20 mouse cellular contexts compared by ENCODE assay signal in the genomic region with DNA sequence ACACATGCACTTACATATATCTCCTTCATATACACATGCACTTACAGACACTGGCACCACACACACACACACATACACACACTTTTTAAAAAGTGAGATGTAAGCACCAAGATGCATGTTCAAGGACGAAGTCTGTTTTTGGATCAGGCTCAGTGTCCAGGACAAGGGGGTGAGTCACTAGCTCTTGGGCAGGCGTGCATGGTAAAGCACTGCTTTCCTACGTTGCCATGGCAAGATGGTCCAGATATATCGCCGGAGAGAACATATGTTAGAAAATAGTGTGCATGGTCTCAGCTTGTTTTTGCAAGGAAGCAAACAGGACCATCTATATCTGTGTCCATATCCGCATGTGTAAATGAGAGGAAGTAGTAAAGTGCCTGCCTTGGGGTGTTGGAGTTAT.
DNase-seq lines count a peak whose midpoint lies in the region; ATAC-seq lines count a peak whose summit lies in the region.
"Had no signal": no experiment of that assay in that cellular context is flagged by ENCODE, and none has a peak within 500 bp of the region (broad histone marks: within the 10 kb centered on the region; RNA-seq: fewer than 3 reads in every experiment).

No protein-coding gene starts in this region.

- peak; percentile 90 for ATAC-seq in frontal cortex, adult (ENCODE audit: low TSS enrichment)
- ATAC-seq: inflammation-experienced regulatory T-cells, adult 6 months; lung, postnatal 0 days; Patski had no signal

- no peak for DNase-seq in frontal cortex, postnatal 25 days (ENCODE audit: low spot score in 2 of 2)
- peak; percentile 35 to 61 for DNase-seq in right cerebral cortex, adult 2 months (ENCODE audit: low spot score in 2 of 2)
- no peak for DNase-seq in right cerebral cortex, postnatal 14 days
- peak; percentile 33 for DNase-seq in right cerebral cortex, postnatal 25 days
- DNase-seq in heart, adult 18-20 months: no peak
- DNase-seq in urinary bladder, postnatal 36 days (ENCODE audit: low spot score in 2 of 2): no peak
- DNase-seq: adrenal gland, postnatal 25 days; cerebellum, adult 18-20 months; cerebellum, postnatal 14 days; heart, postnatal 14 days; kidney, adult 11 months; kidney, postnatal 36 days; layer of hippocampus, postnatal 36 days; liver, embryonic 13.5 days; lung, adult 18-20 months; midbrain, embryonic 14.5 days had no signal

Comparison
In these comparisons a context has a peak if more than half of its experiments do, and no peak if none do; other contexts are left out.
1. DNase-seq: peak in right cerebral cortex, adult 2 months (2 of 2) and right cerebral cortex, postnatal 25 days (single experiment); none in frontal cortex, postnatal 25 days (0 of 2), right cerebral cortex, postnatal 14 days (single experiment), heart, adult 18-20 months (0 of 2) and urinary bladder, postnatal 36 days (0 of 2).